Mouse (Mus musculus) embryonic facial prominence, embryonic 10.5 days (tissue): ENCODE data around the gene Prr36. TPM values are rescaled to one million over a fixed set of nuclear protein-coding genes. Genes with fewer than 3 reads are reported as not detected.

Experiments used
- DNase-seq: peaks from one replicate; pipeline ENCODE4 v3.0.0-alpha.2; 2017; ENCODE audit warnings: low spot score
- H3K27ac ChIP-seq: fragments of 300-500 bp; sonication (generic); replicated peaks from 2 replicates; pipeline ENCODE4 v1.5.1; 2016; ENCODE audit warnings: mild to moderate bottlenecking
- H3K27me3 ChIP-seq: fragments of 300-500 bp; sonication (generic); replicated peaks from 2 replicates; pipeline ENCODE4 v1.6.1; 2016; ENCODE audit warnings: low read depth, mild to moderate bottlenecking; ENCODE audit not compliant: poor library complexity, severe bottlenecking
- H3K36me3 ChIP-seq: fragments of 300-500 bp; sonication (generic); replicated peaks from 2 replicates; pipeline ENCODE4 v1.6.1; 2016; ENCODE audit warnings: mild to moderate bottlenecking, moderate library complexity
- H3K4me1 ChIP-seq: fragments of 300-500 bp; sonication (generic); 2 replicates; pipeline ENCODE4 v1.6.1; 2016
- H3K4me3 ChIP-seq: fragments of 300-500 bp; sonication (generic); 2 replicates; pipeline ENCODE4 v1.5.1; 2016; ENCODE audit warnings: mild to moderate bottlenecking, moderate library complexity
- H3K9me3 ChIP-seq: fragments of 300-500 bp; sonication (generic); 2 replicates; pipeline ENCODE4 v1.6.1; 2016; ENCODE audit warnings: mild to moderate bottlenecking
- WGBS: fragments of 180-500 bp; shearing (Covaris S2); methylation state at CpG from one replicate; pipeline ENCODE4 v1.1.7; 2016; 5-methylcytosine and 5-hydroxymethylcytosine counted together
- polyA plus RNA-seq: library from polyadenylated mRNA; unstranded; fragments of >200 nt; fragmentation: Nextera tagmentation; extraction: Ambion mirVana; gene quantifications from 2 replicates; pipeline ENCODE4 v1.2.1, GENCODE M21; 2016

Prr36 gene
- polyA plus RNA-seq, 1 experiment from 2014 or later, result 7.2 TPM

DNA sequence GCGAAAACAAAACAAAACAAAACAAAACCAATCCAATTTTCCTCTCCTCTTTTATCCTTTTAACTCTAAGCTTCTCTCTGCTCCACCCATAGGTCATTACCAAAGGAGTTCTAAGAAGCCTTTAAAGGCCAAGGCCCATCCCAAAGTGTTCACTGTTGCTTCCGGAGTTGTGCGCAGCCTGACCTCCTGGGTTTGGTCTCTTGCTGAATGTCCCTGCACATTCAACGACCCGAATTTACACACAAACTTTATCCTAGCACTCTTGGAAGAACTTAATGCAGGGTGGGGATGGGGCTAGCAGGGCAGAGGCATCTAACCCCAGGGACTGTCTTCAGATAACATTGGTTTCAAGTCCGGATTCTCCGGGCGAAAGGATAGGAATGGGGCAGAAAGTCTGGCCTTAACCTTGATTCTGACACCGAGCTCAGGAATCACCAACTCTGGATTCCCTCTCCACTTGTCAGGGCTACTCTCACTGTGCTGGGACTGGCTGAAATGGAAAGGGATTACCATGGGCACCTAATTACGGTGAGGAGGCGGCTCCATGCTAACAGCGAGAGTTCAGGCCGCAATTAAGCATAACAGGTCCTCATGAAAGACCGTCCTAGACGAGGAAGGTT, 20.7 kb upstream of the Prr36 start:
- no peak for DNase-seq
- peaks cover 14% of the 10 kb centered on the region; the same call in 1 of the 2 replicates for H3K27me3 ChIP-seq
- H3K4me3 ChIP-seq, result peak overlapping the region; percentile 82
- H3K27ac ChIP-seq, result peak overlapping the region; percentile 97
- peaks cover 29% of the 10 kb centered on the region for H3K36me3 ChIP-seq
- WGBS, result 22% methylated on average over 15 of the region's 15 CpGs
- H3K9me3 ChIP-seq, result no peaks in the 10 kb centered on the region
- H3K4me1 ChIP-seq, result peaks cover 23% of the 10 kb centered on the region

DNA sequence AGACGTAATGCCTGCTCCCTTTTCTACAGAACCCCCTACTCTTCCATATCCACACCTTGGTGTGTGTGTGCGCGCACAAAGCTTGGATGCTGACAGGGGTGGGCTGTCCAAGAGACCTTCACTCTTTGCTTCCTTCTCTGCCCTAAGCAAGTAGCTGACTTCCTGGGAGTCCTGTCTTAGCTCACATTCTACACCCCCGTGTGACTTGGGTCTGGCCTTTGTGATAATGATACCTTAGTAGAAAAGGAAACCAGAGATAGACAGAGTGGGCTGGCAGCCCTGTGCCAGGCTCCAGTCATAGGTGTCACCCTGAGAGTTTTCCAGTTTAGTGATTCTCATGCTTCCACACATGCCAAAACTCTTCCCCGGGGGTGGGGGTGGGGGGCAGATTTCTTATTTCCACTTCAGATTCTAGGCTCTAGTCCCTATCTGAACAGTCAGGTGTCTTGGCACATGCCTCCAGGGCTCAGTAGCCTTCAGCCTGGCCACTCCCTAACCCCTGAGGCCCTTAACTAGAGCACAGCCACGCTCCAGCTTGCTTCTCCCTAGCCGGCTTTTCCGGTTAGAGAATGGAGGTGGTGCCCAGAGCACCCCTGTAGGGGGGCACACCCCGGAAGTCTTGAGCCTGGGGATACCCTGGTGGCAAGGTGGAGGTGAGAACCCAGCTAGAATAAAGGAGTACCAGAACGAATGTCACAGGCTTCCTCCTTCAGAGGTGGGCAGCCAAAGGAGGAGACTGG, 13.5 kb upstream of the Prr36 start:
- Histone ChIP-seq H3K4me1 (peaks cover 6% of the 10 kb centered on the region), H3K27me3 (peaks cover 49% of the 10 kb centered on the region), H3K27ac (no peak overlapping the region), H3K4me3 (no peak overlapping the region), H3K36me3 (no peaks in the 10 kb centered on the region), H3K9me3 (no peaks in the 10 kb centered on the region)
- WGBS, result 59% methylated on average over 10 of the region's 10 CpGs
- no peak for DNase-seq

DNA sequence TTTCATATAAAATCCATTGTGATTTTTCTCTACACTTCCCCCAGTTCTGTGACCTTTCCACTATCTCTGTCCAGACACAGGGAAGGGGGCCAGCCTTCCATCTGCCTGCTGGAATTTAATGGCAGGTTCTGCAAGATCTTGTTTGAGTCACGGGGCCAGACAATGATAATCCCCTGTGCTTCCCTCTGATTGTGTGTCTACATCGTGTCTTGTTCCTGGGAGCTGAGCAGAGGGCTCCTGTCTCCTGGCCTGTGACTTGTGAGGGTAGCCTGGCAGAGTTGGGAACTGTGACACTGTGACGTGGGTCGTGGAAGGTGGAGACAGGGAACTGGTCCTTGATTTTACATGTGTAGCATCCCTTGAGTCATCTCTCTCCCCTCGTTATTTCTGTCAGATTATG, 12.5 kb upstream of the Prr36 start:
- 75% methylated on average over 5 of the region's 5 CpGs for WGBS
- H3K9me3 ChIP-seq, result no peaks in the 10 kb centered on the region
- DNase-seq, result no peak
- no peak overlapping the region for H3K27ac ChIP-seq
- no peaks in the 10 kb centered on the region for H3K36me3 ChIP-seq
- peaks cover 50% of the 10 kb centered on the region for H3K27me3 ChIP-seq
- H3K4me3 ChIP-seq, result no peak overlapping the region
- H3K4me1 ChIP-seq, result peaks cover 6% of the 10 kb centered on the region

DNA sequence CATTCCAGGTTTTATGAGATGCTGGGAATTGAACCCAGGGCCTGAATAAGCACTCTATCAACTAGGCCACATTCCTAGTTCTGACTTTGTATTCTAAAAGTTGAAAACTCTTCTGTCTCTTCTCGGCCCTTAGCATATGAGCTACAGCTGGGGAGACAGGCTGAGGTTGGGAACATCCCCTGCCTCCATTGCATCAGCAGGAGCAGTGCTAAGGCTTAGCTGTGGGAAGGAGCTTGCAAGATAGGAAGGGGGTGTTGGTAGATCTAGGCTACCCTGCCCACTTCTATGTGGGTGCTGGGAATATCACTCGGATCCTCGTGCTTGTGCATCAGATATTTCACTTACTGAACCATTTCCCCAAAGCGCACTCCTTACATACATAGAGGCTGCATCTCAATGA, 10.7 kb upstream of the Prr36 start:
- 90% methylated on average over 4 of the region's 4 CpGs for WGBS
- no peak overlapping the region for H3K27ac ChIP-seq
- no peaks in the 10 kb centered on the region for H3K36me3 ChIP-seq
- no peak for DNase-seq
- H3K4me1 ChIP-seq, result peaks cover 6% of the 10 kb centered on the region
- H3K4me3 ChIP-seq, result no peak overlapping the region
- peaks cover 59% of the 10 kb centered on the region for H3K27me3 ChIP-seq
- H3K9me3 ChIP-seq, result no peaks in the 10 kb centered on the region

DNA sequence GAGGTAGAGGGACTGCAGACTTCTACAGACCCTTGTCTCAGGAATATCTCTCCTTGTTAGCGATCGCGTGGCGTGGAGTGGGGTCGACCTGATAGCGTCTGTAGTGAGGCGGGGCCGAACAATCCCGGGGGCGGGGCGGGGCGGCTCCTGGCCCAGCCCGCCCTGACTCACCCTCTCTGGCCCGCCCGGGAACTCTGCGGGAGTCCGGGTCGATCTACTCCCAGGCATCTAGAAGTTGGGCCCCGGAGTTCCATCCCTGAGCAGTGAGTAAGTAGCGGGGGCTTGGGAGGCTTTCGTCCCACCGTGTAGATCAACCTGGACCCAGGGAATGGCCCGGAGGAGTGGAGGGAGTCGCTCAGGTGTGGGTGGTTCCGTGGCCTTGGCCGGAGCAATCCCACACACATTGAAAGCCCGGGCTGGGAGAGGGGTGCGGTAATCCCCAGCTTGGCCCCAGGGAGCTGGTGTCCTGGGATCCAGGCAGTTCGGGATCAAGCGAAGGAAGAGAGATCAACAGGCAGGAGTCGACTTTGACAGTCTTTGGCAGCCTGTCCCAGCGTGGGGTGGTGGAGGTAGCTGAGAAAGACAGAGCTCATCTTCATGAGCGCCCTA, 9.6 kb upstream of the Prr36 start, which contains the start of gene Lrrc8e:
TSS of gene Lrrc8e (plus strand) at position 89 of the 609 bp plus-strand sequence.
- Histone ChIP-seq H3K4me1 (peaks cover 6% of the 10 kb centered on the region), H3K27ac (no peak within 1 kb of the TSS), H3K36me3 (no peaks in the 10 kb centered on the region), H3K27me3 (peaks cover 59% of the 10 kb centered on the region), H3K9me3 (no peaks in the 10 kb centered on the region), H3K4me3 (peak within 1 kb of the TSS; percentile 49)
- DNase-seq, result peak; percentile 19
- WGBS, result 3% methylated on average over 33 of the region's 33 CpGs

DNA sequence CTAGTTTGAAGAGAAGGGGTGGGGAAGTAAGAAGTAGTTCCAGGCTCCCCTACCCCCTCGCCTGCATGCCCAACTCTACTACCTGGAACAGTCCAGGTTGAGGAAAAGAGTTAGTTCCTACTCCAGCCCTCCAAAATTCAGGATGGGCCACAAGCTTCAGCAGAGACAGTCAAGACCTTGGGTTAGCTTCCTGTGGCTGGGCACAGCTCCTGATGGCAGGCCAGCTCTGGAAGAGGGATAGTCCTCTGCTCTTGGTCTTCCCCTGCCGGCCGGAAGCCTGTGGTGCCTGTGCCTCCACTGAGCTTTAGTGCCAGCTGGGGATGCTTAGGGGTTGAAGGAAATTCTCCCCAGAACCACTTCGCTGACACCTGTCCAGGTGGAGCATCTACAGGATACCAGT, 9.1 kb upstream of the Prr36 start:
- DNase-seq, result no peak

DNA sequence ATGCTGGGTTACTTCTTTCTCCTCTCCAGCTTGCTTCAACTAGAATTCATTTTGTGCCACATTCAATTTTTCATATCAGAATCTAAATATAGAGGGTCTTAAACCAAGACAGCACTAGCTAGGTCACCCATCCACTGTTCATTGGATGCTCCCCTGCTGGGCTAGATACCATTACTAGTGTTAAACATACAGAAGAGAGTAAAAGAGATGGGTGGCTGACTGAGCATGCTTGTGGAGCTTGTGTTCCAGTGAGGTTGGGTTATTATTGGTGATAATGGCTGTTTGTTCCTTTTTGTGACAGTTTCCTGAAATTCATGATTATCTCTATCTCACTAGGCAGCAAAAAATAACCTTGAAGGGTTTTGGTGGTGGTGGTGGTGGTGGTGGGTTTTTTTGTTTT, 4.8 kb upstream of the Prr36 start:
- Histone ChIP-seq H3K9me3 (no peaks in the 10 kb centered on the region), H3K27me3 (peaks cover 51% of the 10 kb centered on the region), H3K4me3 (no peak overlapping the region), H3K36me3 (no peaks in the 10 kb centered on the region), H3K4me1 (peaks cover 11% of the 10 kb centered on the region), H3K27ac (no peak overlapping the region)
- DNase-seq, result no peak

More for the DNA sequence above, 9.1 kb upstream of the Prr36 start:
- Histone ChIP-seq H3K9me3 (no peaks in the 10 kb centered on the region), H3K4me3 (peak overlapping the region; percentile 49), H3K27me3 (peaks cover 59% of the 10 kb centered on the region), H3K27ac (no peak overlapping the region), H3K4me1 (peaks cover 6% of the 10 kb centered on the region), H3K36me3 (no peaks in the 10 kb centered on the region)
- 17% methylated on average over 4 of the region's 4 CpGs for WGBS

DNA sequence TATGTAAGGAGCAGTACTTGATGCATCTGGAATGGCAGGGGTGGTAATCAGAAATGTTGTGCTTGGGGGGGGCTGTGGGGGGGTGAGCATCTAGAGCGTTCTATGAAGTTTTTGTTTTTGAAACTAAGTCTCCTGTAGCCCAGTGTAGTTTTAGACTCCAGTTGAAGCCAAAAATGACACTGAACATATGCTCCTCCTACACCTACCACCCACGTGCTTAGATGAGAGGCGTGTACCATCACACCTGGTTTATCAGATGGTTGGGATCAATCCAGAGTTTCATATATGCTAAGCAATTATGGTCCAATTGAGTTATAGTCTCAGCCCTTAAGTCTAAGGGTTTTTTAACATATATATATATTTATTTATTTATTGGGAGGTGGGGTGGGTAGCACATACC, 2.4 kb upstream of the Prr36 start:
- DNase-seq, result no peak
- Histone ChIP-seq H3K4me1 (peaks cover 26% of the 10 kb centered on the region), H3K27ac (no peak overlapping the region), H3K27me3 (peaks cover 53% of the 10 kb centered on the region), H3K4me3 (no peak overlapping the region), H3K36me3 (no peaks in the 10 kb centered on the region), H3K9me3 (no peaks in the 10 kb centered on the region)
- 86% methylated on average over 3 of the region's 3 CpGs for WGBS

DNA sequence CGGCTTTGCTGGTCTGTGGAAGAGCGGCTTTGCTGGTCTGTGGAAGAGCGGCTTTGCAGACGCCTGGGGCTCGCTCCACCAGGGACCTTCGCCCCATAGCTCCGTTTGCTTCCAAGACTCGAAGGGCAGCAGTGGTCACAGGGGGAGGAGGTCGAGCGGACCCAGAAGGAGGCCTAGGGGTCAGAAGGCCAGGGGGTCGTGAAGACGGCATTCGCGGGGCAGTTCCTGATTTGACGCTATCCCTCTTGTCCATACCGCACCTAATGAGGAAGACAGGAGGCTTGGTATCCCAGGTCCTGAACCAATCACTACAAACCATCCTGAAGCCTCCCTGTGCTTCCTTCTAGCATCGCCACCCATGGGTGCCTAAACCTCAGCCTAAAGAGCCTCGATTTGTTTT, 963 bp downstream of the Prr36 start:
- Histone ChIP-seq H3K36me3 (no peaks in the 10 kb centered on the region), H3K4me3 (peak overlapping the region; percentile 68), H3K9me3 (no peaks in the 10 kb centered on the region), H3K27me3 (peaks cover 75% of the 10 kb centered on the region), H3K4me1 (peaks cover 47% of the 10 kb centered on the region), H3K27ac (peak overlapping the region; percentile 87)
- WGBS, result 3% methylated on average over 18 of the region's 18 CpGs
- DNase-seq, result no peak

DNA sequence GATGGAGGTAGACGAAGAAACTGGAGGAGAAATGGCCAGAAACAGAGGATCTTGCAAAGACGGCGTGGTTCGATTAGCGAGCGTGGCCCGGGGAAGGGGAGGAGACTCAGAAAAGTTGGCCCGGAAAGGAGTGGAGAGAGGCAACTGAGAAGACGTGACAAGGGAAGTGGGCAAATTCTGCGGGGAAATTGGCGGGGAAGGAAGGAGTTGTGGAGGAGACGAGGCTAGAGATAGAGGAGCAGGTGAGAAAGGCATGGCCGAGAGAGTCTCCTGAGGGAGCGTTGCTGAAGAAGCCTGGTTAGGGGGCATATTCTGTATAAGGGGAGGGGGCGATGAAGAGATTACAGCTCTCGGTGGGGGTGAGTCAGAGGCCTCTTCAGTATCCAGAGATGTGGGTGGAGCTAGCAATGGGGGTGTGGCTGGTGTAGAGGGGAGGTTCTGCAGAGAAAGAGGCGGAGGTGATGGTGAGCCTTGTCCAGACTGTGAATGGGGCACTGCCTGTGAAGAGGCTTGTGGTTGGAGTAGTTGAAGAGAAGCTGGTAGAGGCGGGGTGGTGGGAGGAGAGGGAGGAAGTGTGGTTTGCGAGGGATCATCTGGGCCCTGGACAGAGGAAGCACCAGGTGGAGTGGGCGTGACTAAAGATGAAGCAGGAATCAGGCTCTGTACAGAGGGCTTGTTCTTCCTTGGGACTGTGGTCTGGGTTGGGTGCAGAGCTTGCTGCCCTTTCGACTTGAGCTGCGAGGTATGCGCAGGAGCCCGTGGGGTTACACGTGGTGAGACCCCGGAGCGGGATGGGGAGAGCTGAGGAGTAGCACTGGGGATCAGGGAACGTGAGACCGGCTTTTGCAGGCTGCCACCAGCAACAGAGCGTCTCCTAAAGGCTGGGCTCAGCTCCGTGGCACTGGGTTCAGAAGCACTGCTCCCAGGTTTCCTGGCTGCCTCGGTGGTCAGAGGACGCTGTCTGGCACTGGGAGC, 3.0 kb downstream of the Prr36 start:
- 9% methylated on average over 33 of the region's 33 CpGs for WGBS
- H3K4me1 ChIP-seq, result peaks cover 47% of the 10 kb centered on the region

DNA sequence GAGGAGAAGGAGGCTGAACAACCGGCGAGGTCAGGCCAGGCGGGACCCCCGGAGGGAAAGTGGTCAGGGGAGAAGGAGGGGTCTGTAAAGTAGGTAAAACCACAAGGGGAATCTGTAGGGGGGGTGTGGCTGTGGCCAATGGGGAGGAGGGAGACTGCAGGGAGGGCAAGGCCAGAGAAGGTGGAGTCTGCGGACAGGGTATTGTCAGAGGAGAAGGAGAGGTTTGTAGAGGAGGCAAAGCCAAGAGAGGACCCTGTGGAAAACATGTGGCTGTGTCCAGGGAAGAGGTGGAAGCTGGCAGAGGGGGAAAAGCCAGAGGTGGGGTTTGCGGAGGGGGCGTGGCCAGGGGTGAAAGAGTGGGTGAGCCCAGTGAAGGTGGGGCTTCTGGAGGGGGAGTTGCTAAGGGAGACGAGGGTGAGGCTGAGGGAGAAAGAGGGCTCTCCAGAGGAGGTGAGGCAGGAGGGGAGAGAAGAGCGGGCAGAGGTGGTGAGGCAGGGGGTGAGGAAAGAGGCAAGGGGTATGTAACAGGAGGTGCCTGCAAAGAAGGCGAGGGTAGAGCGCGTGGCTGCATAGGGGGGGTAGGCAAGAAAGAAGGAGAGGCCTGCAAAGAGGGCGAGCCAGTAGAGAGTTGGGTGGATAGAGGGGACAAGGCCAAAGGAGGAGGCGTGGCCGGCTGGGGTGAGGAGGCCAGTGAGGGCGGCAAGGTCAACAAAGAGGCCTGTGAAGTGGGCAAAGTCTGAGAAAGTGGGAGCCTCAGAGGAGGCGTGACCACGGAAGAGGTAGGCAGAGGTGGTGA, 3.9 kb downstream of the Prr36 start:
- H3K27me3 ChIP-seq, result peaks cover 95% of the 10 kb centered on the region

More for the DNA sequence above, 3.0 kb downstream of the Prr36 start:
- H3K27me3 ChIP-seq, result peaks cover 93% of the 10 kb centered on the region
- H3K36me3 ChIP-seq, result peaks cover 16% of the 10 kb centered on the region
- H3K27ac ChIP-seq, result peak overlapping the region; percentile 70
- DNase-seq, result peak; percentile 51
- H3K9me3 ChIP-seq, result peaks cover 4% of the 10 kb centered on the region
- H3K4me3 ChIP-seq, result peak overlapping the region; percentile 58

More for the DNA sequence above, 3.9 kb downstream of the Prr36 start:
- Histone ChIP-seq H3K27ac (peak overlapping the region; percentile 70), H3K4me1 (peaks cover 47% of the 10 kb centered on the region), H3K4me3 (peak overlapping the region; percentile 58), H3K36me3 (peaks cover 20% of the 10 kb centered on the region), H3K9me3 (peaks cover 6% of the 10 kb centered on the region)
- DNase-seq, result peak; percentile 74
- WGBS, result 2% methylated on average over 18 of the region's 18 CpGs
